Mouse (Mus musculus): Measurements from ENCODE around the gene Aagab.
A peak's percentile ranks its signal among the peaks of the same experiment; 100 is the strongest.

Aagab gene

GRCm38 (mm10) chr9:63602043-63602939, at the start of gene Aagab, which contains the start of gene Iqch:
Gene Aagab (plus strand): TSS chr9:63602660.
Gene Iqch (minus strand): TSS chr9:63602493.
- peak; percentile 98 to 99 for DNase-seq

GRCm38 (mm10) chr9:63553628-63554027, 48.8 kb upstream of the Aagab start:
- no peak for DNase-seq

- DNase-seq, result peak in 1 of 2 experiments; percentile 23
Measured at GRCm38 (mm10) chr9:63555460-63555990, 46.9 kb upstream of the Aagab start.

GRCm38 (mm10) chr9:63556316-63556715, 46.1 kb upstream of the Aagab start:
- DNase-seq, result peak in 1 of 2 experiments; percentile 37

GRCm38 (mm10) chr9:63556933-63557332, 45.5 kb upstream of the Aagab start:
- DNase-seq, result peak; percentile 61 to 74

- peak; percentile 73 to 81 for DNase-seq
Measured at GRCm38 (mm10) chr9:63561931-63562330, 40.5 kb upstream of the Aagab start.

GRCm38 (mm10) chr9:63563436-63563835, 39.0 kb upstream of the Aagab start:
- no peak for DNase-seq

- DNase-seq, result no peak
Measured at GRCm38 (mm10) chr9:63568314-63568713, 34.1 kb upstream of the Aagab start.

- peak in 1 of 2 experiments; percentile 44 for DNase-seq
Measured at GRCm38 (mm10) chr9:63568808-63569207, 33.7 kb upstream of the Aagab start.

GRCm38 (mm10) chr9:63571895-63572294, 30.6 kb upstream of the Aagab start:
- DNase-seq, result peak; percentile 39 to 57

- DNase-seq, result peak; percentile 20 to 28
Measured at GRCm38 (mm10) chr9:63572874-63573273, 29.6 kb upstream of the Aagab start.

GRCm38 (mm10) chr9:63577469-63577868, 25.0 kb upstream of the Aagab start:
- no peak for DNase-seq

- DNase-seq, result no peak
Measured at GRCm38 (mm10) chr9:63579644-63580043, 22.8 kb upstream of the Aagab start.

- no peak for DNase-seq
Measured at GRCm38 (mm10) chr9:63580046-63580445, 22.4 kb upstream of the Aagab start.

- DNase-seq, result no peak
Measured at GRCm38 (mm10) chr9:63581778-63582177, 20.7 kb upstream of the Aagab start.

GRCm38 (mm10) chr9:63585251-63585650, 17.2 kb upstream of the Aagab start:
- DNase-seq, result no peak

- DNase-seq, result no peak
Measured at GRCm38 (mm10) chr9:63589209-63589608, 13.3 kb upstream of the Aagab start.

- no peak for DNase-seq
Measured at GRCm38 (mm10) chr9:63590592-63590991, 11.9 kb upstream of the Aagab start.

GRCm38 (mm10) chr9:63591661-63592256, 10.7 kb upstream of the Aagab start:
- no peak for DNase-seq

GRCm38 (mm10) chr9:63595032-63595431, 7.4 kb upstream of the Aagab start:
- no peak for DNase-seq

GRCm38 (mm10) chr9:63595652-63596051, 6.8 kb upstream of the Aagab start:
- DNase-seq, result no peak

- peak; percentile 31 to 47 for DNase-seq
Measured at GRCm38 (mm10) chr9:63596660-63597059, 5.8 kb upstream of the Aagab start.

- DNase-seq, result peak; percentile 35 to 44
Measured at GRCm38 (mm10) chr9:63603849-63604248, 1.4 kb downstream of the Aagab start.

GRCm38 (mm10) chr9:63606594-63606993, 4.1 kb downstream of the Aagab start:
- DNase-seq, result peak in 1 of 2 experiments; percentile 28
